Mouse (Mus musculus): ENCODE results near the gene Itga7.

The Itga7 gene

DNA sequence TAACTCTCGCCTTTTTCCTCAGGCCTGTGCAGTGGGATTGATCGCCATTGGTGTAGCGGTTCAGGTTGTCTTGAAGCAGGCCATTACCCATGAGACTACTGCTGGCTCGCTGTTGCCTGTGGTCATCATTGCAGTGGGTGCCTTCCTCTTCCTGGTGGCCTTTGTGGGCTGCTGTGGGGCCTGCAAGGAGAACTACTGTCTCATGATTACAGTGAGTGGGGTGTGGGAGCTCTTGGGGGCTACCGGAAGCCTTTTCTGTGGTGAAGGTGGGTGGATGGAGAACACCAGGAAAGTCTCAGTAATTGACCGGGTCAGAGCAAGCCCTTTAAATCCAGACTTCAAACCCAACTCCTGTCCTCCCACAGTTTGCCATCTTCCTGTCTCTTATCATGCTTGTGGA lies 22.2 kb upstream of the Itga7 start:
- no peak for DNase-seq (ENCODE audit: low read depth)

- DNase-seq (ENCODE audit: low read depth), result no peak
These were observed 21.4 kb upstream of the Itga7 start for GRCm38 (mm10) chr10:128912268-128912667.

DNA sequence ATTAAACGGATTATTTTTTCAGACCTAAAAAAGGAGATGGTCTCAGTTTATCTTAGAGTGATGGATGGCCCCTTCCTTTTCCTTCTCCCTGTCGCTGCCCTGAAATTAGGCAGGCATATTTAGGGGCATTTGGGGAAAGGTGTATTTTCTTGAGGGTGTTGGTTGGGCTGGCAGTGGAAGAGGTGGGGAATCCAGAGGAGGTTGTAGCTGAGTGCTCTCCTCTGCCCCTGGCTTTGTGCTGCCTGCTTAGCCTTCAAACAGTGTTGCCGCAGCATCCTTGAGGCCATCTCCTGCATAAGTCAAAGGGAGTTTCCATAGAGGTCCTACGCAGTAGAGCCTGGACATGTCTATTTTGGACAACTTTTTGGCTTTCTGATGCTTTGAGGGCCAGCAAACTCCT lies 20.8 kb upstream of the Itga7 start:
- no peak for DNase-seq (ENCODE audit: low read depth)

DNA sequence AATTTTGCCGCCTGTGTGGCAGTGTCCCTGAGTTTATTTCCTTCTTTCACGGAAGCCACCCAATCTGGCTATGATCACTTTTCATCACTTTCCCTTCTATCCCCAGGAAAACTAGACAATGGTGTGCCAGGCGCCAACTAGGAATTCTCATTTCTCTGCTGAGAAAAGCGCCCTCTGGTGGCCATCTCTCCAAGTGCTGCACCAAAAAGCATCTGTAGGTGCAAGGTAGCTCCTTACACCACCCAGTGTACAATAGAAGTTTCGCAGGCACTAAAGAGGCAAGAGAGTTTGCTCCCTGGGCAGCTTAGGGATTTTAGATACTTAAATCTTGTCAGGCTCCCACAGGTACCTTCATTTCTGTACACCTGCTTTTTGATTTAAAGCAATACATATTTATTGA lies 20.4 kb upstream of the Itga7 start:
- DNase-seq (ENCODE audit: low read depth), result peak; percentile 86

GRCm38 (mm10) chr10:128913696-128914095 lies 19.9 kb upstream of the Itga7 start:
- no peak for DNase-seq (ENCODE audit: low read depth)

- DNase-seq (ENCODE audit: low read depth), result no peak
These were observed 18.1 kb upstream of the Itga7 start for GRCm38 (mm10) chr10:128915550-128915949.

GRCm38 (mm10) chr10:128916665-128917064 lies 17.0 kb upstream of the Itga7 start:
- no peak for DNase-seq (ENCODE audit: low read depth)

GRCm38 (mm10) chr10:128917400-128917799 lies 16.2 kb upstream of the Itga7 start:
- DNase-seq (ENCODE audit: low read depth), result no peak

DNA sequence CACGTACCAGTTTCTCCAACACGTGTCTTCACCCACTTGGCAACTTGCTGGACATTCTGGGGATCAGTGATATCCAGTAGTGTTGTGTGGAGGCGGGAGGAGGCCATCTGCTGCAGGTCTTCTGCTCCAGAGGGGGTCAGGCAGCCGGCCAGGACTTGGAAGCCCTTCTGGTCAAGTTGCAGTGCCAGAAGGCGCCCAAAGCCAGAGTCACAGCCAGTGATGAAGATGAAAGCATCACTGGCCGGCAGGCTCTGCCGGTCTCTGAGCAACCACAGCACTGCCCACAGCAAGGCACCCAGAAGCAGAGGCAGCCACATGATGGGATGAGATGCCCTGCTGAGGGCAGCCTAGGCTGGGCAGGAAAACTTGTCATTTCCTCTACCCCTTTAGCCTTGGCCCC lies 15.4 kb upstream of the Itga7 start:
- peak; percentile 71 for DNase-seq (ENCODE audit: low read depth)

GRCm38 (mm10) chr10:128919203-128919631 lies 14.4 kb upstream of the Itga7 start:
- no peak for DNase-seq (ENCODE audit: low read depth)

DNA sequence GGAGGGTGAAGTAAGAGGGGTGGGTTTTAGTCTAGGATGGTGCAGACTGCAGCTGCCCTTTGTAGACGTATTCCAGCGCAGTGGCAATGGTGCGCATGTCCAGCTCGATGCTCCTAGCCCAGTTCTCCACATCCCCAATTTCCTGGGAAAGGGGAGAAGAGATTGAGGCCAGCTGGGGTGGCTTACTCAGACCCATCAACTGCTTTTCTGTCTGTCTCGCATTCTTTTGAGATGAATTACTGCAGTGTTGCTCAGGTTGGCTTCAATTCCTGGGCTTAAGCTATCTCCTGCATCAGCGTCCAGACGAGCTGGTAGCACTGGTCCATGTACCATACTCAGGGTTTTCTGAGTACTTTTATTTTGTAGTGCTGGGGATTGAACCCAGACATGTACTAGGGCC lies 13.7 kb upstream of the Itga7 start:
- no peak for DNase-seq (ENCODE audit: low read depth)

DNA sequence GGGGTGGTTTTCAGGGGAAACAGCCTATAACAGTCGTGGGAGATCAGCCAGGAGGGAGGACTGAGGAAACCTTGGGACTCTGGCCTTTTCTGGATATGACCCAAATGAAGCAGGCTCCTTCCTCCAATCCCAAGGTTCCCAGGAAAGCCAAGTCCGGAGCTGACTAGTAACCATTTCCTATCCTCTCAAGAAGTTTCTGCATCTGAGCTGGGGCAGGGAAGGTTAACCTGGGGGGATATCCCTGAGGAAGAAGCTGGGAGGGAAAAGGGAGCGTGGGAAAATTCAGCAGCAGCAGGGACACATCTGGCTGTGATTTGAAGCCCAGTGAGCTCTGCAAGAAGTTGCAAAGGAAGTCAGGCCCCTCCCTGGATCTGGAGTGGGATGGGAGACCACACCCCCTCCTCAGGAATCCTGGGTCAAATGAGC lies 12.9 kb upstream of the Itga7 start:
- DNase-seq (ENCODE audit: low read depth), result no peak

- DNase-seq (ENCODE audit: low read depth), result no peak
These were observed 12.4 kb upstream of the Itga7 start for GRCm38 (mm10) chr10:128921251-128921650.

DNA sequence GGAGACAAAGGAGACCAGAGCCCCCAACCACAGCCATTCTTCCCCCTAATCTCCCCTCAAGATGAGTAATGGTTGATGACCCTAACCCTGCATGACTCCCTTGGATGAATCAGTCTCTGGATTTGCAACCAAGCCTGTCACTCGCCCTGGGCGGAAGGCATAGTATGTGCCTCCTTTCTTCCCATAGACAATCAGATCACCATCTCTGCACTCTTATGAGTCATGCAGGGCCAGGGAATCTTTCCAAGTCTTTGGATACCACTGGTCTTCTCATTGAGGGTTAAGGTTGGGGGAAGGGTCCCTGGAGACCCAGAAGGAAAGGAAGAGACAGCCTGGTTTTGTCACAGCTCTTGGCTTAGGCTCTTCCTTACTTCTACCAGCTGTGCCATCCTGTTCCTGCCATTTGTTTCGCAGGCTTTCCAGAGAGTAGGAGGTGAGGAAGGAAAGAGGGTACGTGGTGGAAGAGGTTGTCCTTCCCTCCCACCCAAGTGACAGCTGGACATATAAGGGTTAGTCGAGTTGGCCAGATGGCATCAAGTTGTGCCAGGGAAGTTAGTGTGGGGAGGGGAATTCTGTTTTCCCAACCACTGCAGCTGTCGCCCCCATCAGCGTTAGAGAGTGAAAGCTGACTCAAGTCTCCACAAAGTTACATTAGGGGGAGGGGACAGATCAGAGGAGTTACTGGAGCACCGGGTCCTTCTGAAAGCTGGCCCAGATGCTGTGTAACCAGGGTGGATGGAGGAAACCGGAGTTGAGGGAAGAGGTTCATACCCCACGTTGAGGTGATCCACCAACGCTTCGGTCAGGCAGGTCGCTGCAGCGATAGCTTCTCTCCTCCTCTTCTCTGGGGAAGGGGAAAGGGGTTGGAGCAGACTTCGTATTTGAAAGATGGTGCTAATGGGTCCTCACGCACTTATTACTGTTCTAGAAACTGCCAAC lies 11.5 kb upstream of the Itga7 start:
- DNase-seq (ENCODE audit: low read depth), result no peak

- DNase-seq (ENCODE audit: low read depth), result no peak
These were observed 10.9 kb upstream of the Itga7 start, which contains the start of gene Rdh5 for GRCm38 (mm10) chr10:128922822-128923012. Rdh5 (minus strand) TSS chr10:128922888.

DNA sequence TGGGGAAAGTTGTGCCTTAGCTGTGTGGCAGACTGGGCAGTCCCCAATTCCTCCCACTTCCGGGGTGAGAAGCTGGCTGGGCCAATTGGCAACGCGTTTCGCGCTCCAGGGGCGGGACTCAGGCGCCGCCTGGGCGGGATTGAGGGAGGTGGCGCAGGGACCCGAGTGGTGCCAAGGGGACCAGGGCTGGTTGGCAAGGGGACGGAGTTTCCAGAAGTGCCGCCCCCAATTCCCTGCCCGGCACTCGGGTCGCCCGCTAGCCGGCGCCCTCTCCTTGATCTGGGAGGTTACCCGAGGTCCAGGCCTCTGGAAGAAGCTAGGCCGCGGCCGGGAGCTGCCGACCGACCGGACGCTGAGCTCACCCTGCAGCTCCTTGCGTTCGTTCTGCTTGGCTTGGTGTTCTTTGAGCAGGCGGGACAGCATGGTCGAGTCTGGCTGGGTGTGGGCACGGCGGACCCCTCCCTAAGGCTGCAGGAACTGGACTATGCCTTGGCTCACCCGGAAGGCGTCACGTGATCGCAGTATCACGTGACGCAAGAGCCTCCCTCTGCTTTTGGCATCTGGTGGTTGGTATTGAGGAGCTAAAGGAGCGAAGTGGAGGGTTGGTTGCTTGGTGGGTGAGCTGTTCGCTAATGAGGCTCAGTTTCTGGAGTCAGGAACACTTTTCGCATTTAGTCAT lies 10.5 kb upstream of the Itga7 start:
- peak; percentile 94 for DNase-seq (ENCODE audit: low read depth)

DNA sequence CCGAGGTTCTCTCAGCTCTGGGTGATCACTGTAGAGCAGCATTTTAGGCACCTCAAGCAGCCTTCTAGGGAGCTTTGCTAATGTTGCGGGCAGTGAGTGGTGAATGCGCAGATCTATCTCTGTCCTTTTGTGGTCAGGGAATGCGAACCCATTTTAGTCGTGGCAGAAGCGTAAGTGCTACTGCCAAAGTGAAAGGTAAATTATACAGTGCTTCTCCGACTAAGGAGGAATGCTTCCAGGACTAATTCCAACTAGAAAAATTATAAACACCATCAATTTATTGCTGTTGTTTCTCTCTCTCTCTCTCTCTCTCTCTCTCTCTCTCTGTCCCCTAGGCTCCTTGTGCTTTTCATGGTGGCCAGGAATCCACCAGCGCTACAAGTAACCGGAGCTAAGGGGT lies 9.7 kb upstream of the Itga7 start, which contains the start of gene Bloc1s1:
Gene Bloc1s1, minus strand, starts transcription at position 101 of the 400 bp plus-strand sequence.
- no peak for DNase-seq (ENCODE audit: low read depth)

DNA sequence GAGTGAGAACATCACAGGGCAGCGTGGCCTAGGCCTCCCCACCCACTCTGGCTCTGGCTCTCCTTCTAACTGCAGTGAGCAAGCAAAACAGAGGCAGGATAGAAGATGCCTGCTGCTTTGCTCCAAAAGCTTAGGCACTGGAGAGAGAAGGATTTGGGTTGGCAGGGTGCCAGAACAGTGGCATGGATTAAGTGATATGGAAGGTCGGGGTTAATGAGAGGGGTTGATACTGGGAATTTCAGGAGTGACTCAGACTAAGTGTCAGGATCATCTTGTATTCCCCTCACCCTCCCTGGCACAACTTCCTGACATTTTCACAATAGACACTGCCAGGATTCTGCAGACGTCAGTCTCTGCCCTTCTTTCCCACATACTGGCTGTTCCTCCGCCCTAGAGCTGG lies 5.3 kb upstream of the Itga7 start:
- DNase-seq (ENCODE audit: low read depth), result no peak

- no peak for DNase-seq (ENCODE audit: low read depth)
These were observed 3.8 kb upstream of the Itga7 start for GRCm38 (mm10) chr10:128929638-128930378.

GRCm38 (mm10) chr10:128931441-128931840 lies 2.2 kb upstream of the Itga7 start:
- no peak for DNase-seq (ENCODE audit: low read depth)

DNA sequence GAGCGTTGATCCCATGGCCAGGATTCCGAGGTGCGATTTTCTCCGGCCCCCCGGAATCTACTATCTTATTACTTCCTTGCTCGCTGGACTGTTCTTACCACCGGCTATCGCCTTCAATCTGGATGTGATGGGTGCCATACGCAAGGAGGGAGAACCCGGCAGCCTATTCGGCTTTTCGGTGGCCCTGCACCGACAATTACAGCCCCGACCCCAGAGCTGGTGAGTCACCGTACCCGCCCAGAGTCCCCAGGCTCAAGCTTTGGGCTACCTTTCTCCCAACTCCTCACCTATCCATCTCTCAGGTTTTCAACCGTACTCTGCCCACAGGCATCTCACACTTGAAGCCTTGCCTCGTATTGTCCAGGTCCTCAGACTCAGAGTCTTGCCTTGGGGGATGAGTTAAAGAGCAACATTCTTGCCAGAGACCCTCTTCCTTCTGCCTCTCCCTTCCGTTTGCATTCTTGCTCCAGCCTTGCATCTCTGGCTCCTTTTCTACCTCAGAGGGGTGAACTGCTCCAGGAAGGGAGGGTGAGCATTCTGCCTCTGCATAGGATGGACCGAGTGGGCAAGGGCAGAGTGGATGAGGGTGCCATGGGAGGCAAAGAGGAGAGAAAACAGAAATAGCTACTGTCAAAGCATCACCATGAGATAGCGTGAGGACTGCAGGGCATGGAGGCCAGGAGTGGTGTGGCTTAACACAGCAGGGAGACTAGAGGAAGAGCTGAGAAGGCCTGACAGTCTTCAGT lies 531 bp downstream of the Itga7 start:
- no peak for DNase-seq (ENCODE audit: low read depth)
